Mouse (Mus musculus): ENCODE results near the gene Catsperg1.
A peak's percentile ranks its signal among the peaks of the same experiment; 100 is the strongest.

DNA sequence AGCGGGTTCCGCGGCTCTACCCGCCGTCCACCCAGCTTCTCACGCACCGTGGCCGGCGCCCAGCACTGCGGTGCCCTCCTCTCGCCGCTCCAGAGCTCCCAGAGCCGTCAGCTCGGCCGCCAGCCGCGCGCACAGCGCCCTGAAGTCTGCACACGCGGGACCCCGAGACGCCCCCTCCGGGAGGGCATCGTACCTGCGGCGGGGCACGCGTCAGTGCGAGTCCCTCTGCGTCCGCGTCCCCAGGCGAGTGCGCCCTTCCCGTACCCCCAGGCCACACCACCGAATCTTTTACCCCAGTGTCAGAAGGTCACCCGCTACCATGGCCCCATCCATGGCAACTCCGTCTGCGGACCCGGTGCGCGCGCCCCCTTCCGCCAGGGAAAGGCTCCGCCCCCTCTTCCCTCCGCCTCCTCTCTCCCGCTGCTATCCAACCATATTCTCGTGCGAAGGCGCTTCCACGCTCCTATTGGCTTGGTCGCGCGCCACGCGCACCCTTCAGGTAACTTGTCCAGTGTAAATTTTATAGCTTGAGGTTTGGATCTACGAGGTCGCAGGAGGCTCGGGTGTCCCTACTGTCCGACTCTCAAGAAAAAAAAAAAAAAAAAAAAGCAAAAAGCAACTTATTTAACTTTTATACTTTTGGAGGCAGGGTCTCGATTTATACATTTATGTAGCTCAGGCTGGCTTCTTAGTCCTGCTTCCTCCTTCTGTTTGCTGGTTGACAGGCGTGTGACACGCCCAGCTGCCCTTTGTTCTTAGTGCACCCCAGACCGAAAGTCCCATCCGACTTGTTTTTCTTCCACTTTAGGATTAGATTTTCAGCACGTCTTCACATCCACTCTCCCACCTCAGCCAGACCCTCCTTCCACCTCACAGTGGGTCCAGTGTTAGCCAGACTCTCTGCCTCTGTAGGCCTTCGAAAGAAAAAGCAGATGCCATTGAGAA is 57.7 kb downstream of the Catsperg1 start, which contains the start of gene Fam98c:
- TF ChIP-seq CTCF (IDR thresholded peaks at IDR 0.05; ENCODE audit: low read depth, low read length) (peak; percentile 1), POLR2A (IDR thresholded peaks at IDR 0.05; ENCODE audit: insufficient read depth, low read length) (no peak)
